Comparison of ENCODE assay signal across 11 mouse cellular contexts in the genomic region with DNA sequence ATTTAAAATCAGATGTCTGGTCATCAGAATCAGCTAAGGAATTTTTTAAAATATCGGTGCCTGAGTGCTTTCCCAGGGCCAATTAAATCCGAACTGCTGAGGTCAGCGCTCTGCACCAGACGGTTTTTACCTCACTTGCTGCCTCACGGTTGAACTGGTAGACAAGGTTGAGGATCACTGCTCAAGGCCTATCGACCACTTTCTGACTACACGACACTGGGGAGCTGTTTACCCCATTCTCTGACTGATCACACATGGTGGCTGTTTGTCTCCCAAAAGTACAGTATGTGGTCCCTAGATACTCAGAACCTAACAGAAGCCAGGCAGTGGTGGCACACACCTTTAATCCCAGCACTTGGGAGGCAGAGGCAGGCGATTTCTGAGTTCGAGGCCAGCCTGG. TPM values are rescaled to one million over a fixed set of nuclear protein-coding genes. Genes with fewer than 3 reads are reported as not detected.
DNase-seq lines count a peak whose midpoint lies in the region; ATAC-seq lines count a peak whose summit lies in the region.
"Had no signal": no experiment of that assay in that cellular context is flagged by ENCODE, and none has a peak within 500 bp of the region (broad histone marks: within the 10 kb centered on the region; RNA-seq: fewer than 3 reads in every experiment).

No protein-coding gene starts in this region.

- H3K27me3 ChIP-seq in hindbrain, embryonic 13.5 days = no peaks in the 10 kb centered on the region
- H3K27me3 ChIP-seq in hindbrain, embryonic 10.5 days (ENCODE audit: insufficient read depth, poor library complexity, severe bottlenecking) = no peaks in the 10 kb centered on the region
- no peaks in the 10 kb centered on the region for H3K27me3 ChIP-seq in embryonic facial prominence, embryonic 10.5 days (replicated peaks; ENCODE audit: low read depth, poor library complexity, severe bottlenecking)
- H3K27me3 ChIP-seq in hindbrain, embryonic 14.5 days (ENCODE audit: control insufficient read depth, insufficient read depth, low read length) = no peaks in the 10 kb centered on the region
- no peaks in the 10 kb centered on the region for H3K27me3 ChIP-seq in midbrain, embryonic 15.5 days (replicated peaks)
- H3K27me3 ChIP-seq: liver, embryonic 13.5 days had no signal

- no peak overlapping the region for H3K4me3 ChIP-seq in hindbrain, embryonic 13.5 days
- no peak overlapping the region for H3K4me3 ChIP-seq in hindbrain, embryonic 10.5 days
- H3K4me3 ChIP-seq in embryonic facial prominence, embryonic 10.5 days = peak overlapping the region; percentile 16; the same call in 1 of the 2 replicates
- H3K4me3 ChIP-seq in hindbrain, embryonic 14.5 days (replicated peaks; ENCODE audit: low read length) = no peak overlapping the region
- H3K4me3 ChIP-seq in midbrain, embryonic 15.5 days = no peak overlapping the region
- H3K4me3 ChIP-seq: liver, embryonic 13.5 days had no signal

- 66% methylated on average over 9 of the region's 9 CpGs for WGBS in hindbrain, embryonic 13.5 days
- 85% methylated on average over 9 of the region's 9 CpGs for WGBS in hindbrain, embryonic 10.5 days
- 72% methylated on average over 9 of the region's 9 CpGs for WGBS in embryonic facial prominence, embryonic 10.5 days
- WGBS in hindbrain, embryonic 14.5 days = 71% methylated on average over 9 of the region's 9 CpGs
- 60% methylated on average over 9 of the region's 9 CpGs for whole genome bisulfite sequencing in midbrain, embryonic 15.5 days

- no peaks in the 10 kb centered on the region for H3K9me3 ChIP-seq in hindbrain, embryonic 13.5 days
- no peaks in the 10 kb centered on the region for H3K9me3 ChIP-seq in hindbrain, embryonic 10.5 days
- H3K9me3 ChIP-seq in embryonic facial prominence, embryonic 10.5 days = no peaks in the 10 kb centered on the region
- H3K9me3 ChIP-seq in hindbrain, embryonic 14.5 days (ENCODE audit: control insufficient read depth, low read length) = 0 out of 2 replicates have a peak, but pooled peaks cover 3% of the 10 kb centered on the region
- H3K9me3 ChIP-seq in midbrain, embryonic 15.5 days = no peaks in the 10 kb centered on the region
- H3K9me3 ChIP-seq: liver, embryonic 13.5 days had no signal

- H3K9ac ChIP-seq in hindbrain, embryonic 13.5 days = peak overlapping the region; percentile 36; the same call in 1 of the 2 replicates
- H3K9ac ChIP-seq in hindbrain, embryonic 14.5 days = peak overlapping the region; percentile 44
- no peak overlapping the region for H3K9ac ChIP-seq in midbrain, embryonic 15.5 days
- H3K9ac ChIP-seq: liver, embryonic 13.5 days had no signal

- peak overlapping the region; percentile 89 for H3K27ac ChIP-seq in hindbrain, embryonic 13.5 days
- no peak overlapping the region for H3K27ac ChIP-seq in hindbrain, embryonic 10.5 days
- H3K27ac ChIP-seq in embryonic facial prominence, embryonic 10.5 days (replicated peaks) = 0 out of 2 replicates have a peak overlapping the region, but pooled peaks have one; percentile 59
- H3K27ac ChIP-seq in hindbrain, embryonic 14.5 days = peak overlapping the region; percentile 80; the same call in 1 of the 2 replicates
- peak overlapping the region; percentile 65 for H3K27ac ChIP-seq in midbrain, embryonic 15.5 days
- H3K27ac ChIP-seq: liver, embryonic 13.5 days had no signal

- no peaks in the 10 kb centered on the region for H3K36me3 ChIP-seq in hindbrain, embryonic 13.5 days
- no peaks in the 10 kb centered on the region for H3K36me3 ChIP-seq in hindbrain, embryonic 10.5 days
- H3K36me3 ChIP-seq in embryonic facial prominence, embryonic 10.5 days (replicated peaks) = no peaks in the 10 kb centered on the region
- H3K36me3 ChIP-seq in hindbrain, embryonic 14.5 days (replicated peaks; ENCODE audit: control insufficient read depth, insufficient read depth) = no peaks in the 10 kb centered on the region
- H3K36me3 ChIP-seq in midbrain, embryonic 15.5 days (replicated peaks) = no peaks in the 10 kb centered on the region
- H3K36me3 ChIP-seq: liver, embryonic 13.5 days had no signal

- no peak for DNase-seq in hindbrain, embryonic 10.5 days (ENCODE audit: low spot score)
- no peak for DNase-seq in embryonic facial prominence, embryonic 10.5 days (ENCODE audit: low spot score)
- DNase-seq in hindbrain, embryonic 14.5 days (ENCODE audit: low spot score) = no peak
- DNase-seq in adrenal gland, adult 8-10 months = no peak
- no peak for DNase-seq in ovary, postnatal 36 days (ENCODE audit: low spot score)
- no peak for DNase-seq in urinary bladder, postnatal 36 days (ENCODE audit: low spot score in 2 of 2)
- DNase-seq: liver, embryonic 13.5 days; lung, postnatal 4 days; thymus, postnatal 36 days had no signal

- H3K4me2 ChIP-seq in hindbrain, embryonic 13.5 days = peak overlapping the region; percentile 41
- peak overlapping the region; percentile 44 for H3K4me2 ChIP-seq in hindbrain, embryonic 14.5 days (replicated peaks)
- H3K4me2 ChIP-seq in midbrain, embryonic 15.5 days = peak overlapping the region; percentile 39
- H3K4me2 ChIP-seq: liver, embryonic 13.5 days had no signal

- peak; percentile 30; the same call in 1 of the 2 replicates for ATAC-seq in hindbrain, embryonic 13.5 days (ENCODE audit: low FRiP score)
- ATAC-seq in hindbrain, embryonic 14.5 days (ENCODE audit: low FRiP score) = no peak
- peak; percentile 22; the same call in 1 of the 2 replicates for ATAC-seq in midbrain, embryonic 15.5 days (replicated peaks)

- H3K4me1 ChIP-seq in hindbrain, embryonic 13.5 days (replicated peaks) = peaks cover 38% of the 10 kb centered on the region
- H3K4me1 ChIP-seq in hindbrain, embryonic 10.5 days (replicated peaks) = peaks cover 28% of the 10 kb centered on the region
- H3K4me1 ChIP-seq in embryonic facial prominence, embryonic 10.5 days = peaks cover 43% of the 10 kb centered on the region
- H3K4me1 ChIP-seq in hindbrain, embryonic 14.5 days (replicated peaks; ENCODE audit: control insufficient read depth, insufficient read depth, low read length) = peaks cover 26% of the 10 kb centered on the region
- H3K4me1 ChIP-seq in midbrain, embryonic 15.5 days = peaks cover 25% of the 10 kb centered on the region
- H3K4me1 ChIP-seq: liver, embryonic 13.5 days had no signal

RNA-seq across cellular contexts. Expression of a gene that starts 46.4 kb away (rescaled TPM):
- polyA plus RNA-seq in hindbrain, embryonic 13.5 days (2015; fragmentation: Nextera tagmentation; extraction: Ambion mirVana) = 178 and 186 TPM in 2 replicates
- polyA plus RNA-seq in hindbrain, embryonic 10.5 days (2016; fragmentation: Nextera tagmentation; extraction: Ambion mirVana) = 45.8 and 67.6 TPM in 2 replicates
- 30.4 and 30.8 TPM in 2 replicates for polyA plus RNA-seq in embryonic facial prominence, embryonic 10.5 days (2016; fragmentation: Nextera tagmentation; extraction: Ambion mirVana)
- 224 and 233 TPM in 2 replicates for polyA plus RNA-seq in hindbrain, embryonic 14.5 days (2014; fragmentation: Nextera tagmentation; extraction: Ambion mirVana)
- 205 and 215 TPM in 2 replicates for polyA plus RNA-seq in midbrain, embryonic 15.5 days (2015; fragmentation: Nextera tagmentation; extraction: Ambion mirVana)
- 10 to 100 TPM; 10.0 to 17.4 (median 13.4) TPM for total RNA-seq in adrenal gland, adult 8-10 months (2022)
